Mouse (Mus musculus): Measurements from ENCODE around the gene Rabep2. TPM values are rescaled to one million over a fixed set of nuclear protein-coding genes. Genes with fewer than 3 reads are reported as not detected.
A peak's percentile ranks its signal among the peaks of the same experiment; 100 is the strongest.

Rabep2 gene
- polyA plus RNA-seq, 1 experiment from 2014 or later = 23.3 TPM

GRCm38 (mm10) chr7:126434726-126435125 lies 6.2 kb downstream of the Rabep2 start:
- Histone ChIP-seq H3K27ac (ENCODE audit: poor library complexity, severe bottlenecking) (no peak overlapping the region), H3K4me1 (replicated peaks) (peaks cover 6% of the 10 kb centered on the region), H3K4me3 (no peak overlapping the region), H3K4me2 (no peak overlapping the region), H3K36me3 (peaks cover 55% of the 10 kb centered on the region), H3K27me3 (replicated peaks) (no peaks in the 10 kb centered on the region), H3K9me3 (replicated peaks) (no peaks in the 10 kb centered on the region), H3K9ac (no peak overlapping the region)
- 83% methylated on average over 7 of the region's 7 CpGs for WGBS
- no peak for ATAC-seq (ENCODE audit: insufficient number of reproducible peaks, low FRiP score)

GRCm38 (mm10) chr7:126435801-126436200 lies 7.2 kb downstream of the Rabep2 start:
- H3K4me1 ChIP-seq (replicated peaks) = no peaks in the 10 kb centered on the region
- H3K9me3 ChIP-seq (replicated peaks) = no peaks in the 10 kb centered on the region
- H3K9ac ChIP-seq = no peak overlapping the region
- WGBS = 79% methylated on average over 3 of the region's 3 CpGs
- no peak overlapping the region for H3K4me2 ChIP-seq
- H3K4me3 ChIP-seq = no peak overlapping the region
- ATAC-seq (ENCODE audit: insufficient number of reproducible peaks, low FRiP score) = no peak
- H3K36me3 ChIP-seq = peaks cover 64% of the 10 kb centered on the region
- H3K27me3 ChIP-seq (replicated peaks) = no peaks in the 10 kb centered on the region
- no peak overlapping the region for H3K27ac ChIP-seq (ENCODE audit: poor library complexity, severe bottlenecking)

GRCm38 (mm10) chr7:126436851-126437250 lies 8.3 kb downstream of the Rabep2 start:
- H3K4me2 ChIP-seq = no peak overlapping the region
- WGBS = 24% methylated on average over 8 of the region's 8 CpGs
- no peaks in the 10 kb centered on the region for H3K27me3 ChIP-seq (replicated peaks)
- no peaks in the 10 kb centered on the region for H3K4me1 ChIP-seq (replicated peaks)
- H3K9ac ChIP-seq = no peak overlapping the region
- peaks cover 65% of the 10 kb centered on the region for H3K36me3 ChIP-seq
- no peak overlapping the region for H3K4me3 ChIP-seq
- H3K9me3 ChIP-seq (replicated peaks) = no peaks in the 10 kb centered on the region
- no peak for ATAC-seq (ENCODE audit: insufficient number of reproducible peaks, low FRiP score)
- H3K27ac ChIP-seq (ENCODE audit: poor library complexity, severe bottlenecking) = no peak overlapping the region

- 0 out of 2 replicates have a peak, but pooled peaks have one; percentile 33 for ATAC-seq (ENCODE audit: insufficient number of reproducible peaks, low FRiP score)
- H3K36me3 ChIP-seq = peaks cover 70% of the 10 kb centered on the region
- no peak overlapping the region for H3K9ac ChIP-seq
- H3K4me3 ChIP-seq = no peak overlapping the region
- no peak overlapping the region for H3K4me2 ChIP-seq
- no peaks in the 10 kb centered on the region for H3K27me3 ChIP-seq (replicated peaks)
- WGBS = 90% methylated on average over 9 of the region's 9 CpGs
- H3K4me1 ChIP-seq (replicated peaks) = no peaks in the 10 kb centered on the region
- no peaks in the 10 kb centered on the region for H3K9me3 ChIP-seq (replicated peaks)
- no peak overlapping the region for H3K27ac ChIP-seq (ENCODE audit: poor library complexity, severe bottlenecking)
Observed at GRCm38 (mm10) chr7:126440134-126440533, 11.6 kb downstream of the Rabep2 start.

GRCm38 (mm10) chr7:126443997-126444396 lies 15.4 kb downstream of the Rabep2 start:
- no peaks in the 10 kb centered on the region for H3K27me3 ChIP-seq (replicated peaks)
- no peaks in the 10 kb centered on the region for H3K9me3 ChIP-seq (replicated peaks)
- no peak overlapping the region for H3K4me2 ChIP-seq
- peak overlapping the region; percentile 31; the same call in 1 of the 2 replicates for H3K9ac ChIP-seq
- peaks cover 80% of the 10 kb centered on the region for H3K36me3 ChIP-seq
- ATAC-seq (ENCODE audit: insufficient number of reproducible peaks, low FRiP score) = no peak
- H3K4me1 ChIP-seq (replicated peaks) = no peaks in the 10 kb centered on the region
- no peak overlapping the region for H3K4me3 ChIP-seq
- 90% methylated on average over 10 of the region's 10 CpGs for WGBS
- H3K27ac ChIP-seq (ENCODE audit: poor library complexity, severe bottlenecking) = no peak overlapping the region

- Histone ChIP-seq H3K27me3 (replicated peaks) (no peaks in the 10 kb centered on the region), H3K4me1 (replicated peaks) (no peaks in the 10 kb centered on the region), H3K9ac (no peak overlapping the region), H3K4me2 (no peak overlapping the region), H3K4me3 (no peak overlapping the region), H3K9me3 (replicated peaks) (no peaks in the 10 kb centered on the region), H3K36me3 (peaks cover 78% of the 10 kb centered on the region), H3K27ac (ENCODE audit: poor library complexity, severe bottlenecking) (no peak overlapping the region)
- 84% methylated on average over 9 of the region's 9 CpGs for WGBS
- no peak for ATAC-seq (ENCODE audit: insufficient number of reproducible peaks, low FRiP score)
Observed at GRCm38 (mm10) chr7:126444536-126444935, 16.0 kb downstream of the Rabep2 start.

GRCm38 (mm10) chr7:126445104-126445815 lies 16.7 kb downstream of the Rabep2 start:
- H3K9ac ChIP-seq = no peak overlapping the region
- H3K36me3 ChIP-seq = peaks cover 71% of the 10 kb centered on the region
- H3K4me1 ChIP-seq (replicated peaks) = no peaks in the 10 kb centered on the region
- no peak for ATAC-seq (ENCODE audit: insufficient number of reproducible peaks, low FRiP score)
- H3K4me3 ChIP-seq = no peak overlapping the region
- H3K27me3 ChIP-seq (replicated peaks) = no peaks in the 10 kb centered on the region
- WGBS = 88% methylated on average over 15 of the region's 15 CpGs
- H3K9me3 ChIP-seq (replicated peaks) = no peaks in the 10 kb centered on the region
- H3K27ac ChIP-seq (ENCODE audit: poor library complexity, severe bottlenecking) = no peak overlapping the region
- H3K4me2 ChIP-seq = no peak overlapping the region

- no peaks in the 10 kb centered on the region for H3K9me3 ChIP-seq (replicated peaks)
- WGBS = 86% methylated on average over 21 of the region's 21 CpGs
- H3K27ac ChIP-seq (ENCODE audit: poor library complexity, severe bottlenecking) = no peak overlapping the region
- H3K36me3 ChIP-seq = peaks cover 64% of the 10 kb centered on the region
- H3K4me2 ChIP-seq = no peak overlapping the region
- H3K4me3 ChIP-seq = no peak overlapping the region
- no peaks in the 10 kb centered on the region for H3K27me3 ChIP-seq (replicated peaks)
- no peak overlapping the region for H3K9ac ChIP-seq
- no peaks in the 10 kb centered on the region for H3K4me1 ChIP-seq (replicated peaks)
- ATAC-seq (ENCODE audit: insufficient number of reproducible peaks, low FRiP score) = no peak
Observed at GRCm38 (mm10) chr7:126446217-126446616, 17.7 kb downstream of the Rabep2 start.

GRCm38 (mm10) chr7:126448481-126448880 lies 19.9 kb downstream of the Rabep2 start:
- ATAC-seq (ENCODE audit: insufficient number of reproducible peaks, low FRiP score) = no peak
- Histone ChIP-seq H3K4me3 (no peak overlapping the region), H3K9me3 (replicated peaks) (no peaks in the 10 kb centered on the region), H3K27me3 (replicated peaks) (no peaks in the 10 kb centered on the region), H3K4me1 (replicated peaks) (no peaks in the 10 kb centered on the region), H3K27ac (ENCODE audit: poor library complexity, severe bottlenecking) (no peak overlapping the region), H3K4me2 (no peak overlapping the region), H3K36me3 (peaks cover 44% of the 10 kb centered on the region), H3K9ac (no peak overlapping the region)
- WGBS = 87% methylated on average over 19 of the region's 19 CpGs

GRCm38 (mm10) chr7:126449991-126450390 lies 21.4 kb downstream of the Rabep2 start:
- Histone ChIP-seq H3K27ac (ENCODE audit: poor library complexity, severe bottlenecking) (no peak overlapping the region), H3K4me1 (replicated peaks) (no peaks in the 10 kb centered on the region), H3K9me3 (replicated peaks) (no peaks in the 10 kb centered on the region), H3K36me3 (peaks cover 31% of the 10 kb centered on the region), H3K27me3 (replicated peaks) (no peaks in the 10 kb centered on the region), H3K4me3 (no peak overlapping the region), H3K9ac (no peak overlapping the region), H3K4me2 (no peak overlapping the region)
- no peak for ATAC-seq (ENCODE audit: insufficient number of reproducible peaks, low FRiP score)
- 90% methylated on average over 18 of the region's 18 CpGs for WGBS

- Histone ChIP-seq H3K36me3 (peaks cover 24% of the 10 kb centered on the region), H3K27ac (ENCODE audit: poor library complexity, severe bottlenecking) (no peak overlapping the region), H3K9ac (no peak overlapping the region), H3K4me3 (no peak overlapping the region), H3K4me1 (replicated peaks) (no peaks in the 10 kb centered on the region), H3K9me3 (replicated peaks) (no peaks in the 10 kb centered on the region), H3K27me3 (replicated peaks) (no peaks in the 10 kb centered on the region), H3K4me2 (no peak overlapping the region)
- WGBS = 82% methylated on average over 6 of the region's 6 CpGs
- no peak for ATAC-seq (ENCODE audit: insufficient number of reproducible peaks, low FRiP score)
Observed at GRCm38 (mm10) chr7:126450641-126451040, 22.1 kb downstream of the Rabep2 start.

- Histone ChIP-seq H3K36me3 (peaks cover 8% of the 10 kb centered on the region; the same call in 1 of the 2 replicates), H3K4me1 (replicated peaks) (no peaks in the 10 kb centered on the region), H3K4me3 (no peak overlapping the region), H3K9ac (no peak overlapping the region), H3K27me3 (replicated peaks) (no peaks in the 10 kb centered on the region), H3K27ac (ENCODE audit: poor library complexity, severe bottlenecking) (no peak overlapping the region), H3K9me3 (replicated peaks) (no peaks in the 10 kb centered on the region), H3K4me2 (no peak overlapping the region)
- ATAC-seq (ENCODE audit: insufficient number of reproducible peaks, low FRiP score) = no peak
- WGBS = 82% methylated on average over 3 of the region's 3 CpGs
Observed at GRCm38 (mm10) chr7:126452244-126452643, 23.7 kb downstream of the Rabep2 start.
